Mouse (Mus musculus): Measurements from ENCODE around the gene Usp25.
A peak's percentile ranks its signal among the peaks of the same experiment; 100 is the strongest.

Usp25 gene

DNA sequence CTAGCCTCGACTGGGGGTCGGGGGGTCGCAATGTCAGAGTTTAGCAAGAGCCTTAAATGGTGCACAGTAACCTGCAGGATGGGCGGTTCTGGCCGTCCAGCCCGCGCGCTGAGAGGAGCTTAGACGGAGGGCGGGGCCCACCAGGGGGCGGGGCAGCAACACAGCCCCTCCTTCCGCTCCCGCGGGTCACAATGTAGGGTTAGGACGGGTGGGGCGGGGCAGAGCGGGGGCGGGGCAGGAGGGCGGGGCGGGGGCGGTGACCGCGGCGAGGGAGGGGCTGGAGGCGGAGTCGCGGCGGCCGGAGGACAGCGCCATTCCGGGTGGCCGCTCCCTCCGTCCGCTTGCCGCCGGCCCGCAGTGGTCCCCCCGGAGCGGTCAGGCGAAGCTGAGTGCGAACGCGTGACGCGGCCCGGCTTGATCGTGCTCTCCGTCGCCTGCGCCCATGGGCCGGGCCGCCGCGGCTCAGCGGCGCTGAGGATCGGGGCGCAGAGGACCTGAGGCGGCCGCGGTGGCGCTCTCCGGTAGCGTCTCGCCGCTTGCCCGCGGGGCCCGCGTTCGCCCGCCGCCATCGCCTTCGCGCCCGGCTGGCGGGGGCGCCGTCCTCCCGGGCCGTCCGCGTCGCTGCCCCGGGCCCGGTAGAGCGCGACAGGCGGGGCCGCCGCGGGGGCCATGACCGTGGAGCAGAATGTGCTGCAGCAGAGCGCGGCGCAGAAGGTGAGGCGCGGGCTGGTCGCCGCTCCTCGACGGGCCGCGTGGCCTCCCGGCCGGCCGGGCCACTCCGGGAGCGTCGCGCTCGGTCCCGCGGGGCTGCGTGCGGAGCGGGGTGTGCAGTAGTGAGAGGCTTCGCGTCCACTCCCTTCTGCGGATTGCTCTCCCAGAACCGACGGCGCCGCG is at the start of gene Usp25:
Usp25 (plus strand) TSS at position 280 of the 894 bp plus-strand sequence.
- peak; percentile 89 for DNase-seq (ENCODE audit: low spot score)

DNA sequence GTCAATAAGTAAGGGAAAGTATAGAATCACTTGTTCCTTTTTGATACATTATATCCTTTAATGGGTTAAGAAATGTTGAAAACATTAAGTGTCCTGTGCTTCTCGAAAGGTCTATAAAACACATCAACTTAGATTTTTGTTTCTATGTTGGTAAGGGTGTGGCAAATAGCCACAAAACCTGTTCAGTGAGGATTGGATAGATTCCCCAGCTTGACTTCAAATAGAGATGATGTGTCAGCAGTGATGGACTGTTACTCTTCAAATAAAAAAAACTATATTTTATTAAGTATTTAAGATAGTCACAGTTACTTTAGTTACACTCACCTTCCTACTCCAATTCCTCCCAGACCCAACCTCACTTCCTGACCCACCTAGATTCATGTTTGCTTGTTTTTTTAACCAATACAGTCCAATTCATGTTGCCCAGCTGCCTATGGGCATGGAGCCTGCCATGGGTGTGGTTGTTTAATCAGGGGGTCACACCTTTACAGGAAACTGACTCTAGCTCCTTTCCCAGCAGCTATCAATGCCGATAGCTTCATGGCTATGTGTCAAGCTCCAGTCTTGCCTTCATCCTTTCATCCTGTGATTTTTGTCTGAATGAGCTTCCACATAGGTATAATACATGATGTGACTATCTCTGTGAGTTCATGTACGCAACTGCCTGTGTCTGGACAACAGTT is 45.8 kb upstream of the Usp25 start:
- no peak for DNase-seq (ENCODE audit: low spot score)

DNA sequence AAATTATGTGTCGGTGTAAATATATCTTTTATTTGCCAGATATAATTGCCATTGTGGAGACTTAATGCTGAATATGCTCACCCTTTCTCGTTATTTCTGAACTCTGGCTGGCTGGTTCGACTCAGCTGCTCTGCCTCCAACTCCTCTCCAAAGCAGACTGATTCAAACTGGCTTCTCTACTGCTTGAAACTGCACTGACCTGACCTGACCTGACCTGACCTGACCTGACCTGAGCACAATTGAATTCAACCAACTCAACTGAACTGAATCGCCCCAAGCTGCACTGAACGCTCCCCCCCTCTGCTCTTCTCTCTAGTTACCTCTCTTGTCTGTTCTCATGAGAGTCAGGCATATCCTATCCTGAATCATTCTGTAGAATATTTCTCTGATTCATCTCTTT is 42.3 kb upstream of the Usp25 start:
- no peak for DNase-seq (ENCODE audit: low spot score)

DNA sequence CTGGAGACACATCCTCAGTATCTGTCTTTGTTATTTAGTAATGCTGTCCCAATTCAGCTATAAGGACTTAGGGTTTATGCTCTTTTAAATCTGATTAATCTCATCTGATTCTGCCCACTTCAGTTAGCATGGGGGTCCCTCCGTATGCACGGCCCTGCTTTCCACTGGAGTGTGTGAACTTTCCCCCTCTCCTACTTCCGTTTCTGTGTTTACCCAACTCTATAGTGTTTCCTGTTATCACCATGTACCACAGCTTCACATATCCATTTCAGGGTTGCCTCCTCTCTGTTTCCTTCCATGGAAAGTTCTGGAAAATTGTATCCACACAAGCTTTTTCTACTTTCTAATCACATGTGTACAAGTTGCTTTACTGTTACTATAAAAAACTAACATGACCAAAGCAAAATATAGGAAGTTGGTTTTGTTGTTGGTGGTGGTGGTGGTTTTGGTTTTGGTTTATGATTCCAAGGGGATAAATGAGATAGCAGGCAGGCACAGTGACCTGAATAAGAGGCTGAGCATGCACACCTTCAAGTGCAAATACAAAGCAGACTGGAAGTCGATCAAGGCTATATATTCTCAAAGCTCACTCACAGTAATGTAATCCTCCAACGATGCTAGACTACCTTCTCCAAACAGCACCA is 36.6 kb upstream of the Usp25 start:
- DNase-seq (ENCODE audit: low spot score), result no peak

DNA sequence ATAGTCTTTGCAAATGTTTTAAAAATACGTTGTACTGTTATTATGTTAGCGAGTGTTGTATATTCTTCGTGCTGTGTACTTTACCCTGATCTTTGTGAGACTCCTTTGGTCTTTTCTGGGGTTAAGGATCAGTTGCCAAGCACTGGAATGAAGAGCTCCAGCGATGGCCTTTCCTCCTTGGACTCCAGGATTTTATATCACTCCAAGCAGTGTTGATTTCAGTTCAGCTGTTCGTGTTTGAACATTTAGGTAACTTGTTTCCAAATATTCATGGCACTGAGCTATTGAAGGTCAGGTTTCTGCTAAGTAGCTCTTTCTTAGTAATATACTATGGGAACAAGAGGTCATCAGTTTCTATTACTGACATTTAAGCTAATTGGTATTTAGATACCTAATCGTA is 29.8 kb upstream of the Usp25 start:
- DNase-seq (ENCODE audit: low spot score), result no peak

DNA sequence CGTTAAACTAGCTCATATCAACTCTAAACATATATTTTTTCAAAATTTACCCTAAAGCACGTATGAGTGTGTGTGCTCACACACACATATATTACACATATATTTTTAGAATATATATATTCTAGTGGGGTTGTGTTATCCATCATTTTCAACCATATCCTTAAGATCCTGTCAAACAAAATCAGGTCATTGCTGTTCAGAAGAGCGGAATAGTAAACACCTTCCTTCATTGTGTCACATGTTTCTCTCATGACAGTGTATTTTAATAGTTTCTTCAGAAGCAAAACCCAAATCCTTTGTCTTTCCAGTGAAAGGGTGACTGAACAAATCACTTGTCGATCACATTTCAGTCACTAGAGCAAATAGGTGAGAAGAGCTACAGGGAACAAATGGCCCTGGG is 25.8 kb upstream of the Usp25 start:
- no peak for DNase-seq (ENCODE audit: low spot score)

DNA sequence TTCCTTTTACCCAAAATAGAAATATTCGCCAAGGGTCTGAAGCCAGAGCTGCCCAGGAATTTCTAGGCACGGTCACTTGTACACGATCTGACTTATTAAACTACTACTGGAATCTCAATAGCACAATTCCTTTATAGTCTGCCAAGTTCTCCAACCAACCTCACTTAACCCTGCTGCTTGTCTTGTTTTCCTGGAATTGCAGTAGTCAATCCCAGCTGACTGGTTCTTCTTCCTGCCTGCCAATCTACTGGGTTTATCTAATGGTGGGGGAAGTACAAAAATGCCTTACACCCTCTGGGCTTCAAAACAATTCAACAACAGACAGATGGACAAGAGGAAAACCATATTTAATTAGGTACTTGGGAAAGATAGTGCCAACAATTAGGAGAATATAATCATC is 9.6 kb upstream of the Usp25 start:
- DNase-seq (ENCODE audit: low spot score), result no peak

DNA sequence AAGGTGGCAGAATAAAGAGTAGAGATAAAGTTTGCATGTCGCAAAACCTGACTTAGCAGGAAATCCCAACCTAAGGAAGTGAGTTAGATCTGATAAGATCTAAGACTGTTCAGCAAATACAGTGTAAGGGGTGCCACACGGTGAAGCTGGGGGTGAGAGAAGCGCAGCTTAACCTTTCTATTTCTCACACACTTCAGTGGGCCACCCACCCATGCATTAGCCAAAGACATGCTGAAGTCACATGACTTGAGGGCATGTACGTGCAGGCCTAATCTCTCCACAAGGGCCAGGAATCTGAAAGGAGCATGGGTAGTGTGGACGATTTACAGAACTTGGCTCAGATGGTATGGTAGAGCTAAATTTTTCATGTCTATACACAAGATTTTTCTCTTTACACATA is 4.3 kb upstream of the Usp25 start:
- no peak for DNase-seq (ENCODE audit: low spot score)

DNA sequence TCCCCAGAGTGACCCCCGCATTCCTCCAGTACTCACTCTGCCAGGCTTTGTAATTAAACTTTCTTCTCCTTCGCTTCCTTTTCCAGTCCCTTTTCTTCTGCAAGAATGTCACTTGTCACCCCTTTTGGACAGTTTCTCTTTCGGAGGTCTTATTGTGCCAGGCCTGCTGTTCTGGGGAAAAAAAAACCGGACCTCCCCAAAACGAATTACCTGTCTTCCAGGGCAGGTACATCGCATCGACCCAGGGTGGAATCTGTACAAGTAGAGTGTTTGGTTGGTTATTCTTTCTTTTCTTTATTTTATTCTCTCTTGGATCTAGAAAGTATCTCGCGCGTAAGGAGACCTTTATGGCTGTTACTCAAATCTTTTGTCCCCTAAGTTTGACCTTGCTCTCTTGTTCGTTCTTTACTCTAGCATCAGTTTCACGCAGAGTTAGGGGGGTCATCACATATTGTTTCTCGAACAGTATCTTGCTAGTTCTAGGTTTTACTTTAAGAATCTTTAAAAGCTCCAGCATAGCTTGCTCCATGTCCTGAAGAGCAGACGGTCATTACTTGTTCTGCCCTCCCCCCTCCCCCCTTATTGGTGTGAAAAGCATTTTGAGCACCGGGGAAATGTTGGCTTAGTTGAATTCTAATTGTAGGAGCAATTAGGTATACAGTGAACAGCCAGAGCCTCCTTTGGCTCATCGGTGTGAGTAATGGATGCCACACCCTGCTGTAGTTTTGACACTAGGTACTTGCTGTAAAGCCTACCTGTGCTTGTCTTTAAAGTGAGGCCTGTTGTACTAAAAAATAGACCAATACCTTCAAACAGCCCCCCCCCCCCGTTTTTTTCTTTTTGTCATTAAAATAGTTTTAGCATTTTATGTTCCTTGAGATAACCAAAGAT is 1.1 kb downstream of the Usp25 start:
- no peak for DNase-seq (ENCODE audit: low spot score)

DNA sequence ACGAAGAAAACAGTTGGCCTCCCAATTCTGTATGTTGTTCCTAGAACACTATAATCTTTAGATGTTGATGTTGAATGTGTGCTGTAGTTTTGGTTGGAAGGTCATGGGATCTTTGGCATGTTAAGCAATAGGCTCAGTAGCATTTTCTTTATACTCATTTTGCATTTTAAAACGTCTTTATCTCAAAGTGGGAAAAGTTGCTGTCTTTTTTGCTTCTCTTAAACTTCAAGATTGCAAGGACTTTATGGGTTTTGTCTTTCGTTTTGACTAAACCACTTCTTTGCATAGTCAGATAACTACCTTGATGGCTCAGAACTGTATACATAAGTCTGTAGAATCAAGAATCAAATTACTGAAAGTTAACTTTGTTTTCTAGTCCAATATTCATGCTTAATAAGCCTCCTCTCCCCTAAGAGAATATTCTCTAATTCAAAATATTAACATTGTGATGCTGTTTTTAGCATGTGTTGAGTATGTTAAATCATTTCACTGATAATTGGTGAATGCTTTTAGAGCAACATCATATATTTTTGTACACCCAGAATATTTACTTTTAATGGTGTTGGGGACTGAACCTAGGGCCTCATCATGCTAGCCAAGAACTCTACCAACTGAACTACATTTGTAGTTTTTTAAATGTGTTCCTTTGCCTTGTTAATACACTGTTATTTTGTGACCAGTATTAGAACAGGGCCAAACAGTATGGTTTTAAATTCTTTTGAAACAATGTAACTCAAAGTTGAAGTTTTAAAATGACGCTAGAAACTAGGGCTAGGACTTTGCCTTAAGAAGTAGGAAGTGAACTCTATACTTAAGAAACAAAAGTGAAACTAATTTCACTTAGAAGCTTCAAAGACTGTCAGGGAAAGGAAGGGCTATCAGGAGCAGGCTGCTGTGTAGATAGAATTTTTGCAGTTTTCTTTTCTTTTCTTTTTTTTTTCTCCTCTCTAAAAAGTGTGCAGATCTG is 2.2 kb downstream of the Usp25 start:
- no peak for DNase-seq (ENCODE audit: low spot score)

DNA sequence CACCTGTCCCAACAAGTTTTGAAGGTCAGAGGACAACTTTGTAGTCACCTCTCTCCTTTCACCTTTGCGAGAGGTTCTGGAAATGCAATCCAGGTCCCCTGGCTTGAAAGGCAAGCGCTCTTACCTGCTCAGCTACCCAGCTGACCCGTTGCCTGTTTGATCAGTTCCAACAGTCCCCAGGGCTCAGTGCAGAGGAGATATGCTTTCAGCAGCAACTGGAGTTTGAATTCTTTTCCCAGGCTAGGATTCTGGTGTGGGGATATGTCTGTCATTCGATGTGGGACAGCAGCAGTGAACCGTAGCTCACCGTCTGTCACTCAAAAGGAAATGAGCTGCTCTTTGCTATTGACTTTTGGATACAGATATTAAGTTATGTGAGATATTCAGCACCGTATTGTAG is 4.4 kb downstream of the Usp25 start:
- no peak for DNase-seq (ENCODE audit: low spot score)

DNA sequence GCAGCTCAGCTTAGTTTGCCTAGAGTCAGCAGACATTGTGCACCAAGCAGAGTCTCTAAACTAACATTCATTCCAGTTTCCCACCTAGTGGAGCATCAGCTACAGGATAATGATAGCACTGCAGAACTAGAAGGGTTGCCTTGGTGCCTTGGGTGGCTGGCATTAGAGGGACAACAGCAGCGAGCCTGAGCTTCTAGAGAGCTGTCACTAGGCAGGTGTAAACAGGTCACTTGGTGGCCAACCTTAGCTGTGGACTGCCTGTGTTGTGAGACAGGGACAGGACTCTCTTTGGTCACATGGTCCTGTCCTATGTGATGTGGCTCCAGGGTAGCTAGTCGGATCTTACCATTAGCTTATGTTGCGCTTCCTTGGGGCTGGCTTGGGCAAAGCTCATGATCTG is 6.7 kb downstream of the Usp25 start:
- DNase-seq (ENCODE audit: low spot score), result no peak

DNA sequence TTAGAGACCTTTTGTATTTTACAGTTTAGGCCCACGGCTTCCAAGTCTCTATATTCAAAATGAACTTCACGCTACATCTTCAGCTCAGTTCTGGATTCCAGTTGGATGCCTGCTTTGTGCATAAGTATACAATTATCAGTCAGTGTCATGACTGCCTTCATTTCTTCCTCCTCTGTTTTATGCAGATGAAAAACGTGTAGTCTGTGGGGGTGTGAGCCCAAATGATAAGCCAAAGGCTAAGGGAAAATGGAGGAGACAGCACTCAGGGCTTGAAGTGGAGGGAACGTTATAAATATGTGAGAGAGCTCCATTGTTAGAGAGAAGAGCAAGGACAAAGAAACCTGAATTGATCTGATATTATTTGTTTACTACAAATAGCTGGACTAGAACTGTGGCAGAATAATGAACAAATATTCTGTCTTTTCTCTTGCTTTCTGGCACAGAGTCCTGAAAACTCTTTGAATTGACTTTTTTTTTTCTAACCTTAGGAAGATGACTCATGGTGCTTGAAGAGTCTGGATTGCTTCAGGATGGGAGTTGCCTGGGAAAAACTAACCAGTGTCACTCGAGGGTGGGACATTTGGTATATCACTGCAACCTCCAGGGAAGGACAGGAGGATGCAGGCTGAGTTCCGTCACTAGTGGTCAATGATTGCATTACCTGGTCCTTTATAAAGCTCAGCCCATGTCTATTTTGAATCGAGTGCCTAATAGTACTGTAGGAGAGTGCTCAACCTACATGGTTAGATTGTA is 10.3 kb downstream of the Usp25 start:
- no peak for DNase-seq (ENCODE audit: low spot score)

DNA sequence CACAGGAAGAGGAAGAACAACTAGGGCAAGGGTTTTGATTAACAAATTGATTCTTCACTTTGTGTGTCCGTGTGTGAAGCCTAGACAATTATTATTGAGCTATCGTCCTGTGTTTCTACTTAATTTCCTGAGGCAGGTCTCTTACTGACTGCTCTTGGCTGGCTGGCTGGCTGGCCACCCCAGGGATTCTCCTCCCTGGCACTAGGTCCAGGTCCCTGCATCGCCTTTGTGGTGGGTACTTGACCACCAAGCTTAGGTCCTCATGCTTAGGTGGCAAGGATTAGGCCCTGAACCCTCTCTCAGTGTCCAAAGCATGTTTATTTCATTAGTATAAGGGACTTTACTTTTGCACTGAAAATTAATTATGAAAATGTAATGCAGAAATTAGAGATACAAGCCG is 12.6 kb downstream of the Usp25 start:
- no peak for DNase-seq (ENCODE audit: low spot score)

DNA sequence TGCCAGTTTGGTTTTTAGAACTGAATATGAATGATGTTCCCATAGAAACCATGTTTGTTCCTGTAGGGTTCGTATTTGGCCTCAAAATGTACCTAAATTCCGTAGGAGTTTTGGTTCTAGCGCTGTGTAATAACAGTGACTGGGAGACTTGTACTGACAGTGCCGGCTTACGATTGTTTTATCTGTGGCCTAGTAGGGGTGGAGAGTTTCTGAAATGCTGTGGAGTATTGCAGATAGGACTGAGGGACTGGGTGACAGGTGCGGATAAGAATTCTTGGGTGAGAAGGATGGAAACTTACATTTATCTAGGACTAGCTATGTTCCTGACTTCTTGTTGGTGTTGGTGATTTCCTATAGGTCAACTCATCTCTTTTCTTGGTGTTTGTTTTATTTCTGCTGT is 13.4 kb downstream of the Usp25 start:
- no peak for DNase-seq (ENCODE audit: low spot score)

DNA sequence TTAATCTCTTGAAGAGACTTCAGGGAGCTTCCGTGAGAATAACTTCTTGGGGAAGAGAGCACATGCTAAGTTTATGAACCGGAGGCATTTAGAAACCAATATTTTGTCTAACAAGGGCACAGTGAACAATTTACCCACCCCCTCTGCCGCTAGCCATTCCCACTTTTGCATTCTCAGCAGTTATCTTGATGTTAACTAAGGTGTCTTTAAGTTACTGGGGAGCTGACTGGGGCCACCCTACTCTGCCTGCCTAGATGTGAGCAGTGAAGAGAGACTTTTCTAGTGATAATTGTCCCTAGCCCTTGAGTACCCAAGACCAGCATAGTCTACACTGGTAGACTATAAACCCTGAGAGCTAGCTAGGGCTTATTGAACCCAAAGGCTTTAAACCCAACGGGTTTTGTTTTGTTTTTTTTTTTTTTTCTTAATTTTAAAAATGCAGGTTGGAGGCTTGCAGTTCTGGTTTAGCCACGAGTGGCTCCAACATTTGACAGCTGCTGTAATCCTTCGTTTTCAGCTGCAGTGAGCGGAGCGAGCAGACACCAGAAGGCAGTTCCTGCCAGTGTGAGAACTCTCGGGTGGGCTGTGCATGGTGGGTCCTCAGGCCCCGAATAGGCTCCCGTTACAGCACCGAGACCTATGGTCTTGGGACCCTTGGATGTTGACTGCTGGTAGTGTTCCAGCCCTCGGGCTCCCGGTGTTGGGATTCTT is 14.6 kb downstream of the Usp25 start:
- DNase-seq (ENCODE audit: low spot score), result no peak

DNA sequence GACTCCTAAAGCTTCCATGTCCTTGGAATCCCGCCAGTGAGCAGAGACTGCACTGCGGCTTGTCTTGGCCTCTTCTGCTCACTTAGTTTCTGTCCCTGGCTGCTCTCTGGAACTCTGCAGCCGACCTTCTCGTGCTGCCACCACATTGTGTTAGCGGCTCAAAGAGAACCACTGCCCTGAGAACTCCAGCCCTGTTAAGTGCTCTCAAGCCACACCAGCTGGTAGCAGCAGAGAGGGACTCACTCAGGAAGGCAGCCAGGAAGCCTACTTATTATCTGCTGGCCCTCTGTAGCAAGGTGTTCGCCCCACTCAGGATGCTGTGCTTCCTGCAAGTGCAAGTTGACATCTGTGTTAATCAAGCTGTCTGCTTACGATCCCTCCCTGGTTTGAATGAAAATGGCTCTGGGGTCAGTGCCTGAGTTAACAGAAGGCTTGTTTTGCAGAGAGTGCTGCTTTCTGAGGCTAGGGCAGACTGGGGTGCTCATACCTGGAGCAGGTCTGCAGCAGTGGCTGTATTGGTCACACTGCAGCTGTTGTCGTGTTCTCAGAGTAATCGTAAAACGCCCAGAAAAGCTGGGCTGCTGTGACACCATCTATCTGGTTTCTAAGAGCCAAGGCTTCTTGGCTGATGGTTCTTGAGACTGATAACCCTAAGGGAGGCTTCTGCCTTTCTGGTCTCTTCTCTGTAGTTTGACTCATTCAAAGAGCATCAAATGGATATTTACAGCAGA is 15.3 kb downstream of the Usp25 start:
- DNase-seq (ENCODE audit: low spot score), result no peak

DNA sequence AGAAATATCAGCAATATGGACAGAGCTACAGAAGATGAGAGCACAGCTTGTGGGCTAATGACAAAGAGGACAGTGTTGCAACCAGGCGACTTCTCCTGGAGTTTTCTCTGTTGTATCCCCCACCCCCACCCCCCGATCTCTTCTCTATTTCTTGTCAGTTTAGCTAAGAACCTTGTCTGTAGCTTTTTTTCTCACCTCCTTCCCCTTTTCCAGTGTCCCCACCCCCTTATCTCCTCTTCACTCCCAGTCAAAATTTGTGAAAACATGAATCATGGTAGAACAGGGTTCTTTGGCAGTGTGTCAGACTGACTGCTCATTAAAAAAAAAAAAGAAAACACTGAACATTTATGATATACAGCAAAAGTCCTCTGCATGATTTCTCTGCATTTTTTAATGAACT is 16.9 kb downstream of the Usp25 start:
- no peak for DNase-seq (ENCODE audit: low spot score)

DNA sequence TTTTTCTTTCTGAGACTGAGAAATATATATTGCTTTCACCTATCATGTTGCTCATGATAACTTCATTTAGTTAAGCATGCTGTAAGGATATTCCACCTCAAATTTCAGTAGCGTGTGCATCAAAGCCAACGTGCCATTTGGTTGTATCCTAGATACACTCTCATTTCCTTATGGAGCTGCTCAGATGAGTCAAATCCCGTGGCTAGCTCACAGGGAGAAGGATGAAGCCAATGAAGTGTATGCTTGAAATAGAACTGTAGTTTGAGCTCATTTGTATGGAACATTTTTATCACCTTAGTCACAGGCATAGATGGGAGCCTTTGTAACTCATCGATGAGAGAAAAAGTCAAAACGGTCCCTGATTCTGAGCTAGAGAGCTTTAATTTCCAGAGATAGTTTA is 20.8 kb downstream of the Usp25 start:
- no peak for DNase-seq (ENCODE audit: low spot score)

Measured in urinary bladder, postnatal 25 days (tissue).